Mouse (Mus musculus): ENCODE results near the gene Pik3r2.

Gene Pik3r2

DNA sequence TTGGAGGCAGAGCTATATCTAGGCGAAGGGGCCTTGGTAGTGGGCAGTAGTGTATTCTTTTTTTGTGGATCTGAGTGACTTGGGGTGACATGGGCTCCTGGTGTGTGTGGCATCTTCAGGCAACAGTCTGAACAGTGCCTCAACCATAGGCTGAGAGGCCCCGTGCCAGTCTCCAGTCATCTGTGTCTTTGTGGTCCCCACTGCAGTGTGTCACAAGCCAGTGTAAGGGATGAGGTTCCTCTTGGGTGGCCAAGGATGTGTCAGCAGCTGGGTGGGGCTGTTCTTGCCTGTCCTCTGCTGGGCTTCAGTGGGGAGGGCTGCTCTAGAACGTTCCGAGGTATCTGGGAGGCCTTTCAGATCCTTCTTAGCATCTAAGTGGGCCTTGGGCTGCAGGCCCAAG is 45.6 kb downstream of the Pik3r2 start:
- no peak for DNase-seq

- DNase-seq = no peak
Observed at GRCm38 (mm10) chr8:70729808-70730475, 46.6 kb downstream of the Pik3r2 start.

GRCm38 (mm10) chr8:70726721-70727120 is 49.8 kb downstream of the Pik3r2 start:
- DNase-seq = no peak

- DNase-seq = peak; percentile 67
Observed at GRCm38 (mm10) chr8:70725792-70726447, 50.6 kb downstream of the Pik3r2 start.

DNA sequence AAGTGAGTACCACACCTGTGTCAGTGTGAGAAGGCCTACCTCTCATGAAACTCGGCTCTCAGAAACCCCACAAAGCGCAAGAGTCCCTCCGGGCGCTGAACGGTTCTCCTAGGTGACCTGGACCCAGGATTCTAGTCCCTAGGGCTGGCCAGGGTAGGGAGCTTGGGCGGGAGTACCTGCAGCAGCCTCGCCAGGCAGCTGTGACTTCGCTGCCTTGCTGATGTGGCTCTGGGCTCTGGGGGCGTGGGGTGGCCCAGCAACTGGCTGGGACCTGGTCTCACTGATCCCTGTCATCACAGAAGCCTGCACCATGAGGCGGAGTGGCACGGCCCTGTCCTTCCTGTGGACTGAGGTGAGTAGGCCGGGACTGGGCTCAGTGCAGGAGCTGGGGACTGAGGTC is 52.3 kb downstream of the Pik3r2 start:
- no peak for DNase-seq

- DNase-seq = peak; percentile 67
Observed at GRCm38 (mm10) chr8:70723486-70724210, 52.9 kb downstream of the Pik3r2 start, which contains the start of gene Pde4c. Gene Pde4c, plus strand, starts transcription at chr8:70723720.

- DNase-seq = no peak
Observed at GRCm38 (mm10) chr8:70721601-70722000, 54.9 kb downstream of the Pik3r2 start.

GRCm38 (mm10) chr8:70720739-70721138 is 55.8 kb downstream of the Pik3r2 start:
- peak; percentile 87 for DNase-seq

DNA sequence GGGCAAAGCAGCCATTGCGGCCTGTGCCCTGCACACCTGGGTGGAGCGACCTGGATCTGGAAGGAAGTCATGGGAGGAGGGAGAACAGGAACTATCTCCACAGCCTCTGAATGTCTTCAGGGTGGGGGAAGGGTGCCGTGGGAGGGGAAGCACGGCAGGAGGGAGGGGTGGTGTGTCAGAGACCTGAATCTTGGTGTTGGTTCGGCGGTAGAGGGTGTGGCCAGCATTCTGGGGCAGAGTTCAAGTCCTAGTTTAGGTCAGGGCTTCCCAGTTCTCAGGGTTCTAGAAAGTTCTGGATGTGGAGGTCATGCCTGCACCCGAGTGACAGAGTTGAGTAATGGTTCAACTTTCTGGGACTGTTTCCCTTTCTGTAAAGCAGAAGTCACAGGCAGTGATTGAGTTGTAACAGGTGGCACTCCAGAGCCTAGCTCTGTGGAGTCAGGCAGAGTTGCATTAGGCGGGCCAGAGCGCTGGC is 56.7 kb downstream of the Pik3r2 start:
- DNase-seq = no peak

- DNase-seq = peak; percentile 76
Observed at GRCm38 (mm10) chr8:70718297-70718696, 58.2 kb downstream of the Pik3r2 start, which contains the start of gene Gm3336. Gene Gm3336, plus strand, starts transcription at chr8:70718543.
